Mouse (Mus musculus) E14TG2a.4 (cell line): ENCODE results near the gene Acox1.

Source experiments
- H3K27me3 ChIP-seq: 2 replicates; pipeline ENCODE4 v1.6.1; 2014; ENCODE audit warnings: low read length, control low read depth; ENCODE audit not compliant: insufficient read depth
- H3K36me3 ChIP-seq: 2 replicates; pipeline ENCODE4 v1.6.1; 2014; ENCODE audit warnings: low read length, control low read depth; ENCODE audit not compliant: insufficient read depth
- H3K4me1 ChIP-seq: replicated peaks from 2 replicates; pipeline ENCODE4 v1.6.1; 2014; ENCODE audit warnings: low read depth, low read length, control low read depth
- H3K4me3 ChIP-seq: replicated peaks from 2 replicates; pipeline ENCODE4 v1.5.1; 2014; ENCODE audit warnings: mild to moderate bottlenecking, low read length
- H3K9me3 ChIP-seq: 2 replicates; pipeline ENCODE4 v1.6.1; 2014; ENCODE audit warnings: low read length, control low read depth
- CTCF ChIP-seq: conservative IDR thresholded peaks from 2 replicates; pipeline ENCODE4 v1.5.1; 2014; ENCODE audit warnings: low read length
- NANOG ChIP-seq: IDR thresholded peaks from 2 replicates; pipeline ENCODE4 v1.6.1; 2014; ENCODE audit warnings: borderline replicate concordance, low read length, mixed read lengths
- POU5F1 ChIP-seq: IDR thresholded peaks from 2 replicates; pipeline ENCODE4 v1.6.1; 2014; ENCODE audit warnings: low read length, borderline replicate concordance

Acox1 gene

DNA sequence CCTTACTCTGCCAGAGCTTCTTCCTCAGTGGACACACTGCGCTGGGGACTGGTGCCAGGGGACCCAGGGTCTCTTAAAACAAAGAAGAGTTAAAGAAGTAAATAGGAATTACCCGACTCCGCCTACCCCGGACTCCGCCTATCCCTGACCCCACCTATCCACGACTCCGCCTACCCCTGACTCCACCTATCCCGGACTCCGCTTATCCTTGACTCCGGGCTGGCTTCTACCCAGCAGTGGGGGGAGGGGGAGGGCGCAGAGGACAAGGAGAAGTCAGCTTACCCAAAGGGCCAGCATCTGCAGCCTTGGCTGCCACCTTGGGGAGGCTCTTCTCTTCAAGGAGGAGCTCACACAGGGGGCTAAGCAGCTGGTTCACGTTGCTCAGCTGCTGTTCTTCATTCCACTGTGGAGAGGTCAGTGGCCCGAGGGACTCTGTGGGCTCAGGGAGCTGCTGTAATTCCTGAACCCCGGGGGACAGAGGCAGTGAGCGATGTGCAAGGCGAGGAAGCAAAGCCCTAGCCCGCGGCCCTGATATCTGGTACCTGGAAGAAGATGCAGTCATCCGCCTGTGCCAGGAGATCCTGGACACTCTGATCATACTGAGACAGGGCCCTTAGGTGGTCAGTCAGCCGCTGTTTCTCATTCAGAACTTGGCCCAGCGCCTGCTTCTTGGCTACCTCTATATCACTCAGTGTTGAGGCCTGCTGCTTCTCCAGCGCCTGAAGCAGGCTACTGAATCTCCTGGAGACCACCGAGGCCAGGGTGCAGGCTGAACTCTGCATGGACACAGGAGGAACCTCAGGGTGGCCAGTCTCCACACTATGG, 71.5 kb downstream of the Acox1 start, which contains the start of gene Trim47:
TSS of gene Trim47 (minus strand) at position 55 of the 825 bp plus-strand sequence.
- Histone ChIP-seq H3K4me1 (peaks cover 51% of the 10 kb centered on the region), H3K36me3 (peaks cover 11% of the 10 kb centered on the region), H3K9me3 (0 out of 2 replicates have a peak, but pooled peaks cover 3% of the 10 kb centered on the region), H3K4me3 (peak within 1 kb of the TSS; percentile 63), H3K27me3 (peaks cover 47% of the 10 kb centered on the region)
- TF ChIP-seq CTCF, result no peak
- no peak for TF ChIP-seq NANOG
- TF ChIP-seq POU5F1, result no peak

DNA sequence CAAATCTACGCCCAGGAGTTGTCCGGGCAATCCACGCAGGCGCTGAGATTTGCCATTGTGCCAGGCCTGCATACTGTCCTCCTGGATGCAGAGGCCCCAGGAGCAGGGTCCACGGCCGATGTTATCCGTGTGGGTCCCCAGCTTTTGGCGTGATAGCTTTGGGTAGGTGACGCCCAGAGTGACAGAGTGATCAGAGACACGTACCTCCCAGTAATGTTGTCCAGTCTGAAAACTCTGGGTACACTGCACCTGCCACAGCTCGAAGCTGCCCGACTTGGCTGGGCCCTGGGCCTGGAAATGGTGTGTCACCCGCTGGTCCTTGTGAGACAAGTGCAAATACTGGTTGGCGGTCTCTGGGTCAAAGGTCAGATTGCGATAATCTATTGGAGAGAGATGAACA, 72.6 kb downstream of the Acox1 start:
- peaks cover under 1% of the 10 kb centered on the region; the same call in 1 of the 2 replicates for H3K36me3 ChIP-seq
- TF ChIP-seq CTCF, result no peak
- no peak for TF ChIP-seq POU5F1
- TF ChIP-seq NANOG, result no peak
- 0 out of 2 replicates have a peak, but pooled peaks cover 3% of the 10 kb centered on the region for H3K9me3 ChIP-seq
- H3K4me3 ChIP-seq, result peak overlapping the region; percentile 35
- peaks cover 42% of the 10 kb centered on the region for H3K4me1 ChIP-seq
- H3K27me3 ChIP-seq, result peaks cover 39% of the 10 kb centered on the region
